ENCODE assay signal across 22 mouse cellular contexts in the genomic region with DNA sequence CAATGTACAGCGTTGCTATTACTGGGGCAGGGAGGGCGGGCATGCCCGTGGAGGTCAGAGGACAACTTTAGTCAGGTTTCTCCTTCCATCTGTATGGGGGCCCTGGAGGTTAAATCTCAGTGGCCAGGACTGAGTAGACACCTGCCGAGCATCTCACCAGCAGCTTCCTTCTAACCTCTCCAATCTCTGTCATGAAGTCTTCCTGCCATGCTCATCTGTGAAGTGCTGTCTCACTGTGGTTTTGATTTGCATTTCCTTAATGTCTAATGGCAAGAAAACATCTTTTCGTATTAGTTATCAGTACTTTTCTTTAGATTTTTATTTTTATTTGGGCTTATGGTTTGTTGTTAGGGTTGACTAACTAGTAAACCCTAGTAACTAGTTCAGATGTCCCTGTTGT.
"Had no signal": no experiment of that assay in that cellular context is flagged by ENCODE, and none has a peak within 500 bp of the region (broad histone marks: within the 10 kb centered on the region; RNA-seq: fewer than 3 reads in every experiment).

No protein-coding gene starts in this region.

- H3K27ac ChIP-seq: hindbrain, embryonic 10.5 days; hindbrain, embryonic 12.5 days; hindbrain, embryonic 14.5 days; intestine, embryonic 15.5 days; left cerebral cortex, adult 2 months; limb, embryonic 13.5 days; limb, embryonic 15.5 days; liver, embryonic 12.5 days; liver, embryonic 14.5 days had no signal

- H3K4me1 ChIP-seq: hindbrain, embryonic 10.5 days; limb, embryonic 15.5 days had no signal

- H3K27me3 ChIP-seq: hindbrain, embryonic 12.5 days; intestine, embryonic 15.5 days; limb, embryonic 13.5 days; limb, embryonic 15.5 days; liver, embryonic 12.5 days had no signal

- ATAC-seq: hindbrain, embryonic 16.5 days; inflammation-experienced regulatory T-cells, adult 6 months; intestine, embryonic 15.5 days; intestine, postnatal 0 days; liver, embryonic 12.5 days had no signal

- H3K4me2 ChIP-seq: heart, embryonic 11.5 days; hindbrain, embryonic 12.5 days; hindbrain, embryonic 14.5 days; intestine, embryonic 15.5 days; limb, embryonic 13.5 days; limb, embryonic 15.5 days; liver, embryonic 12.5 days had no signal

- H3K4me3 ChIP-seq: hindbrain, embryonic 10.5 days; hindbrain, embryonic 12.5 days; intestine, embryonic 15.5 days; layer of hippocampus, adult 2 months; left cerebral cortex, adult 2 months; limb, embryonic 13.5 days; limb, embryonic 15.5 days; liver, embryonic 12.5 days had no signal

- H3K9ac ChIP-seq: hindbrain, embryonic 12.5 days; hindbrain, embryonic 14.5 days; intestine, embryonic 15.5 days; limb, embryonic 13.5 days; limb, embryonic 15.5 days; liver, embryonic 12.5 days; liver, embryonic 14.5 days had no signal

- DNase-seq: gastrocnemius, postnatal 14 days; heart, adult 18-20 months; heart, postnatal 10 days; heart, postnatal 4 days; kidney, adult 18-20 months; kidney, adult 8-10 months; kidney, postnatal 4 days; left cerebral cortex, postnatal 4 days had no signal

- H3K9me3 ChIP-seq: hindbrain, embryonic 10.5 days; hindbrain, embryonic 12.5 days; intestine, embryonic 15.5 days; limb, embryonic 13.5 days; limb, embryonic 15.5 days; liver, embryonic 12.5 days had no signal
